Mouse (Mus musculus) megakaryocyte, embryonic 14.5 days (primary cell): ENCODE measurements around the gene Wfdc16.

ENCODE experiments used
- FLI1 ChIP-seq: IDR thresholded peaks from 2 replicates; pipeline ENCODE4 v1.6.1; 2012; ENCODE audit warnings: low read length, inconsistent platforms, mixed read lengths
- GATA1 ChIP-seq: IDR thresholded peaks from 3 replicates; pipeline ENCODE4 v1.6.1; 2012; ENCODE audit warnings: mixed read lengths, low read length, inconsistent platforms, borderline replicate concordance

DNA sequence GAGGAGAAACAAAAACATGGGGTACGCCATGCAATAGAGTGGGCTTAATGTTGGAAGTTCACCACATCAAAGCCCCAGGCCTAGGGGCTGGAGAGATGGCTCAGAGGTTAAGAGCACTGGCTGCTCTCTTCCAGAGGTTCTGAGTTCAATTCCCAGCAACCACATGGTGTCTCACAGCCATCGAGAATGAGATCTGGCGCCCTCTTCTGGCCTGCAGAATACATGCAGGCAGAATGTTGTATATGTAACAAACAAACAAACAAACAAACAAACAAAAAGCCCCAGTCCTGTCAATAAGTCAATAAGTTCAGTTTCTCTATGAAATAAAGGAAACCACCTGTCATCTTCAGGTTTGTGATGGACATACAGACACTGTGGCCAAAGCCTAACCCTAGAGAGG is 38.4 kb downstream of the Wfdc16 start:
- TF ChIP-seq GATA1, result no peak
- TF ChIP-seq FLI1, result no peak
